Mouse (Mus musculus) cerebellum, postnatal 25 days (tissue): Measurements from ENCODE around the gene Smu1.
A peak's percentile ranks its signal among the peaks of the same experiment; 100 is the strongest.
"Not testable (repeated sequence)": the region's sequence is repeated elsewhere in the genome, so short reads cannot be mapped to it uniquely, and the experiment has no call there.

Experiments
- DNase-seq, 2 experiments: peaks; one replicate each; pipeline ENCODE4 v3.0.0; 2021; ENCODE audit warnings: mixed read lengths in 2 of 2

The Smu1 gene

DNA sequence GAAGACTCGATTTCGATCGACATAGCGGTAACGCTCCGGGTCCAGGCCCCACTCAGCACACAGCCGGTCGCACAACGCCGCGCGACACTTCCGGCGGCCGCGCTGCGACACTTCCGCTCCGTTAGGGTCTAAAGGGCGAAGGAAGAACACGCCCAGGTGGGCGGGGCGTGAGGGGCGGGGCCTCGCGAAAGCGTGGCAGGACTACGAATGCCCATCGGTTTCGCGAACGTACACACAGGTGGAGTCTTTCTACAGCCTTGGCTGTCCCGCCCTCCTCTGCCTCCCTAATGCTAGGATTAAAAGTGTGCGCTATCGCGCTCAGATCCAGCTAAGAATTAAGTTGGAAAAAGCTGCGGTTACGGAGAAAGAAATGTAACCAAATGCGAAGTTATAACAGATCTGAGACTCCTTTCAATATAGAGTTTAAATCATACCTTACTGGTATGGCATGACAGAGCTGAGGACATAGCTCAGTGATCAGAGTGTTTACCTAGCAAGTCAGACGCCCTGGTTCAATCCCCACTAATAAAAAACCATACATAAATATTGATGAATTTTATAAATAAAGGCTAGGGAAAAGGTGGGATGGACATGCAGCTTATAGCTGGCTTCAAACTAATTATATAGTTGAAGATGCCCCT, at the start of gene Smu1:
Smu1 (minus strand) TSS at position 144 of the 641 bp plus-strand sequence.
- DNase-seq = peak; percentile 99 to 100

DNA sequence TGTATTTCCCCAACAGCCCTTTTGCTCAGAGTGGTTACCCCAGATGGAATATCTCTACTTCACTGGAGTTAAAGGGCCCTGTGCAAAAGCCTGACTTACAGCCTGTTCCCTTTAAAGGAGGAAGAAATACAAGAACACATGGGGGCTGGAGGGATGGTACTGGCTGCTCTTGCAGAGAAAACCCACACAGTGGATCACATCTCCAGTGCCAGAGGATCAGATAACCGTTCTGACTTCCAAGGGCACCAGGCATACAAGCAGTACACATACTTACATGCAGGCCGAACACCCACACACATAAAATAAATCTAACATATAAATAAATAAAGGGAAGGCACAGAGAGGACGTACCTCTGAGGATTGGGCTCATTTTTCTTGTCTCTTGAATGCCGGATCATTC, 49.7 kb upstream of the Smu1 start:
- DNase-seq = no peak

DNA sequence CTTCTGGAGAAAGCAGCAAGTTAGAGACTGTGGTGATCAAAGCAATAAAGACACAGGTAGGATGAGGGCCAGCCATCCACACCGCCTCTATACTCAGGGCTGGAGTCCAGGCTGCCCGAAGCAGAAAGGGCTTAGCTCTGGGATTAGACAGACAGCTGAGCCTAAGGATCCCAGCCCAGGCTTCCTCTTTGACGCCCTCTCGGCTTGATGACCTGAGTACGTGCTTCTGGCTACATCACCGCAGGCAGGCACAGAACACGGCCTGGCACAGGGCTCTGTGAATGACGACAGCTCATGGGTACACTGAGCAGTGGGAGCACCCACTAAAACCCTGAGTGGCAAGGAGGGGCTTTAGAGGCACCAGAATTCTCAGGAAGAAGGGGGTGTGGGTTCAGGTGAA, 47.7 kb upstream of the Smu1 start:
- no peak for DNase-seq

DNA sequence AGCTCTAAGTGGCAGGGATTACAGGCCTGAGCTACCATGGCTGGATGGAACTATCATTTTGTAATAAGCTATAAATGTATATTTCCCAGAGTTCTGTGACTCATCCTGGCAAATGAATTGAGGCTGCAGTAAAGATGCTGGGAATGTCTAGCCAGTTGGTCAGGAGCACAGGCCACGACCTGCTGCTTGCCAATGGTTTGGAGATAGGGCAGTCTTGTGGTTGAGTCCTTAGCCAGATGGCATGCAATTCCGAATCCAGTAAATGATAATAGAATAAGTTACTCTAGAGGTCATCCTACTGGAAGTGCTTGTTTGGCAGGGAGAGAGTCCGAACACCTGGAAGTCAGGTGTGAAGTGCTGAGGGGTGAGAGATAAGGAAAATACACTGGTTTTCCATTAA, 45.1 kb upstream of the Smu1 start:
- no peak for DNase-seq

DNA sequence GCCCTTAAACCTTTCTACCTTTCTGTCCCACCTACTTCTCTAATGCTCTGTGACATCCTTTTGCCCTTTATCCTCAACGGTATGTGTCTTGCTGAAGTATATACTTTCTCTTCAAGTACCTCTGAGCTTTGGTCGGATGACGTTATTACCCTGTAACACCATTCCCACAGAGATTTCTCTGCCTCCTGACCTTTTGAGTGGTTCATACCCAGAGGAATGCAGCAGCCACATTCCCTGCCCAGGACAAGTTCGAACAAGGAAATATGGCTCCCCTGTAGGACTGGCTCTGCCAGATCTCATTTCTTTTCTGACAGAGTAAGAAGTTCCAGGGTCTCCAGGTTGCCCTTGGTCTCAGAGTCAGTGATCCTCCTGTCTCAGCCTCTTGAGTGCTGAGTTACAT, 44.2 kb upstream of the Smu1 start:
- DNase-seq = no peak

DNA sequence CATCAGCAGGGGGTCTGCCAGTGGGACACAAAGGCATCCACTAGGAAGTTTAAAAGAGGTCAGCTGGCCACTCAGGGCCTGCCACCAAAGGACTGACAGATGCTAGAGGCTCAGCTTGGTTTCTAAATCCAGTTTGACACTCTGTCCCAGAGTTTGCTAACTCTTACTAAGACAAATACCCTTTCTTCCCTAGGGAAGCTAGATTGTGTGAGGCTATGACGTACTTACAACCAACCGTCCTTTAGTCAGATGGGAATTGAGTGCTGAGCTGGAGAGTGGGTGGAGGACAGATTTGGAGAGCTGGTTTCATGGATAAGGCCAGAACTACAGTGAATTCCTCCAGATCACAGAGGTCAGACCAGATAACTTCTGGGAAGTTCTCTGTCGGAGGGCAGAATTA, 43.1 kb upstream of the Smu1 start:
- no peak for DNase-seq

DNA sequence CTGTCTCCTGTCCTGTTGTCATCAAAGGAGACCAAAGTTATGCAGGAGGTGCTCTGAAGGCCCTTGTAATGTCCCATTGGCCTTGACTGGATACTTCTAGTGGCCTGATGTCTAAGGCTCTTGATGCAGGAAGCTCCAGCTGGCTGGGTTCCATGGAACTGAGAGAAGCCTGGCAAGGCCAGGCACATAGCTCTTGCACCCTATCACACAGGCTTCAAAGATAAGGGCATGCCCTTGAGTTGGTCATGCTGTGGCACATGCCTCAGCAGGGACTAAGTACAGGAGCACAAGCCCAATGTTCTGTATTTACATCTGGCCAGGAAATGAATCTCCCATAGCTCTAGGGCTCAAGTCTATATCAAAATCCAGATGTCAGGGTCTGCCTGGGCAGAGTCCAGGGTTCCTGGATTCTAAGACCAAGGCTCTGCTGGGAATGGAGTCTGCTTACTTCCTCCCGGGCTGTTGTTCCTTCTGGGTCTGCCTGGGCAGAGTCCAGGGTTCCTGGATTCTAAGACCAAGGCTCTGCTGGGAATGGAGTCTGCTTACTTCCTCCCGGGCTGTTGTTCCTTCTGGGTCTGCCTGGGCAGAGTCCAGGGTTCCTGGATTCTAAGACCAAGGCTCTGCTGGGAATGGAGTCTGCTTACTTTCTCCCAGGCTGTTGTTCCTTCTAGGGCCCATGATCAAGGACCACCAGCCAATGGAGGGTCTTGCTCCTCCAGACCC, 41.3 kb upstream of the Smu1 start:
- DNase-seq = not testable (repeated sequence)

DNA sequence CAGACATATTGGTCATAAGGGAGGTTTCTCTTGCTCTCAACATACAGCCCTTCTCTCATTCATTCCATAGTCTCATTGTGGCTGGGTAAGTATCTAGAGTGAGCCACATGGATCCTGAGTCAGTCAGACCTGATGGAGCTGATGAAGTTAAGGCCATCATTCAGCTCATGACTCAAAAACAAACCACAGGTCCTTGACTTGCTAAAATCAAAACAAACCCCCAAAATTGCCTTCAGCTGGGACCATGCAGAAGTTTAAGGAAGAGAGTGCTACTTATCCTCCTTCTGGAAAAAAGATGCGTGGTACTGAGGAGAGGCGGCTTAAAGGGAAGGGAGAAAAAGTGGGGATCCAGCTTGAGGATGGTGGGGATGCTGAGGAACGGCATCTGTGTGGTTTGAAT, 38.0 kb upstream of the Smu1 start:
- no peak for DNase-seq

DNA sequence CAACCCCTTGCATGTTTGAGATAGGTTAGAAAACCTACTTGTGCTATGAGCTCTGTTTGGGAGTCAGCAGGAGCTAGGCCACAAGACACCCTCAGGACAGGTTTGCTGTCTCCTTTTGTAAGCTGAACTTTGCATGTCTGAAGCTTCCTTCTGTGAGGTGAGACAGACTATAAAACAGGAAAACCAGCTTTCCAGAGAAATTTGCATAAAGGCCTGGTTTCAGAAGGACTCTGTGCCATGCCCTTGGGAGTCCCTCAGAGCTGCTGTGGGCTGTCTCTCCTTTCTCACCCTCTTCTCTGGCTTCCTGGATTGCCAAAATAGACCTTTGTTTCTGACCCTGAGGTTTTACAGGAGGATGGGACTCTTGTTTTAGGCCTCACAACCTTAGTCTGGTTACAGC, 36.6 kb upstream of the Smu1 start:
- DNase-seq = no peak

DNA sequence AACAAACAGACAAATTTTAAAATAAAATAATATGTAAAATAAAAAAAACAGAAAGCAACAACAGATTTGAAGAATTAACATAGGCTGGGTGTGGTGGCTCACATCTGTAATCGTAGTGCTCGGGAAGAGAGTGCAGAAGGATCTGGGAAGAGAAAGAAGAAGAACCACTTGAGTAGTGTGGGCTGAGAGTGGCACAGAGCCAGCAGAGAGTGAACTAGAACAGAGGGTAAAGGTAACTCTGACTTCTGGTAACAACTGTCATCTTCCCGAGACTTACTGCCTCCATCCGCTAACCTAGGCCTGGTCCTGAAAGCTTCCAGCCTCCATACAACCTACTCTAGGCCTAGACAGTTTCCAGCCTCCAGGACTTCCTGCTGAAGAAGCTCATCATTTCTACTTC, 33.5 kb upstream of the Smu1 start:
- DNase-seq = no peak

DNA sequence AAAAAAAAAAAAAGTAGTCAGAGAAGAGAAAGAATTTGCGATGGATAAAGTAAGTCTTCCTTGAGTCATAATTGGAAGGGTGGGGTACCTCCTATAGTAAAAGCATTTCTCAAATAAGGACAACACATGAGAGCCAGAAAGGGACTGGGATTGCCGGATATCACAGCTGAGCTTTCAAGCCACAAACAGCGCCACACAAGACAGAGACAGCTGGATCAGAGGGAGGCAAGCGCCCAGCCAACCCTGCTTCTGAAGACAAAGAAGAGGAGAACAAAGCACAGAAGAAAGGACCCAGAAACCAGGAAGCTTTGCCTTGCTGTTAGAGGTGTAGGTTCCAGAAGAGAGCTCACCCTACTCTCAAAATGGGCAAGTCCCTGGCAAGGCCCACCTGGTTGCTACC, 28.9 kb upstream of the Smu1 start:
- DNase-seq = no peak

DNA sequence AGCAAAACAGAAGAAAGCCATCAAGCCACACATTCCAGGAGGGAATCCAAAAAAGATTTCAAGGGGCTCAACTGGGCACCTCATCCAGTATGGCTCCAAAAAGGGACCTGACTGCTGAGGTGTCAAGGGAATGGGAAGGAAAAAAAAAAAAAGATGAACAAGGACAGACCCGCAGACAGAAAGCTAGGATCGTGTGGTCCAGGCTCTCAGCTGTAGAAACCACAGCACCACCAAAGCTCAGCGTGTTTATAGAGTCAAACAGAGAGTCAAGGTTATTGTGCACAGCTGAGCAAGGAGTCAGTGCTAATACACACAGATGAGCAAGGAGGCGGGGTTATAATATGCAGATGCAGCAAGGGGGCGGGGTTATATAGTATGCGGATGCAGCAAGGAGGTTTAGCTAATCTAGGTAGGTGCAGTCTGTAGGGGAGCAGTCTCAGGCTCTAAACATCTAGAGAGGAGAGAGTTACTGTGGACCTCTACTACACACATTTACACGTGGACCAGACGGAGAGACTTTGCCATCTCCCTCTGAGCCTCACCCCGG, 28.0 kb upstream of the Smu1 start:
- no peak for DNase-seq

DNA sequence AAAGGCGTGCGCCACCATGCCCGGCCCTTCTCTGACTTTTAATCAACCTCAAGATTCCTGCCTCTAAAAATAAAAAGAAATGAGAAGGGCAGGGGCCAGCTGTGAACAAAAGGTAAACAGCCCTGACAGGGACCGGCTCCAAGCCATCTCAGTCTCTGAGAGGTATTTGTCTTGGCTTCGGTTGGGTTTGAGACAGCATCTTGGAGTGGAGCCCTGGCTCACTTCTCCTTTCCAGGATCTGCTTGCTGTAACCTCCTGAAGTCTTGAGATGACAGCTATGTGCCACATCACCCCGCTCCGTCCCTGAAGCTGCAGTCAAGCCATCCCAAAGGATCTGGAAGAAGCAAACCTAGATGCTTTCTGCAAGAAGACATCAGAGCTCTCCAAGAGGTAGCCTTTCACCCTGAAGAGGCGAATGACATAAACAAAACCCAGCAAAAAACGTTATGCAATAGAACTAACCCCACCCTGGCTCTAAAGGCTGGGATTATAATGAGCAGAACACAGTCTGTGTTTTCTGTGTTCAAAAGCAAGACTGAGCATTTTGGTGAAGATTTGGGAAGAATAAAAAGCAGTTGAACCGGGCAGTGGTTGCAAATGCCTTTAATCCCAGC, 26.9 kb upstream of the Smu1 start:
- DNase-seq = no peak

DNA sequence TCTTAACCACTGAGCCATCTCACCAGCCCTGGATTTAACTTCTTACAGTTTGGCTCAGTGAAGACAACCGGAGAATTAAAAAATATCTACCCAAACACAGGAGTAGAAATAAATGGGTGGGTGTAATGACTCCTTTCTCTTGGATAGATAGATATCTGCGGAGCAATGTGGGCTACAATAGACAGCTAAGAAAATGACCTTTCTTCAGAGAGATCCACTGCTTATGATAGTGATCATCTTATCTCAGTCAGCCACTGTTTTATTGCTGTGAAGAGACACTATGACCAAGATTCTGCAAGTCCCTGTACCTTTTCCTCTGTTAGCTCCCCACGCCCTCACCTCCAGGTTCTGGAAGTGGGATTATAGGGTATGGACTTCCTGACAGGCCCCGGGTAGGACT, 25.3 kb upstream of the Smu1 start:
- no peak for DNase-seq

DNA sequence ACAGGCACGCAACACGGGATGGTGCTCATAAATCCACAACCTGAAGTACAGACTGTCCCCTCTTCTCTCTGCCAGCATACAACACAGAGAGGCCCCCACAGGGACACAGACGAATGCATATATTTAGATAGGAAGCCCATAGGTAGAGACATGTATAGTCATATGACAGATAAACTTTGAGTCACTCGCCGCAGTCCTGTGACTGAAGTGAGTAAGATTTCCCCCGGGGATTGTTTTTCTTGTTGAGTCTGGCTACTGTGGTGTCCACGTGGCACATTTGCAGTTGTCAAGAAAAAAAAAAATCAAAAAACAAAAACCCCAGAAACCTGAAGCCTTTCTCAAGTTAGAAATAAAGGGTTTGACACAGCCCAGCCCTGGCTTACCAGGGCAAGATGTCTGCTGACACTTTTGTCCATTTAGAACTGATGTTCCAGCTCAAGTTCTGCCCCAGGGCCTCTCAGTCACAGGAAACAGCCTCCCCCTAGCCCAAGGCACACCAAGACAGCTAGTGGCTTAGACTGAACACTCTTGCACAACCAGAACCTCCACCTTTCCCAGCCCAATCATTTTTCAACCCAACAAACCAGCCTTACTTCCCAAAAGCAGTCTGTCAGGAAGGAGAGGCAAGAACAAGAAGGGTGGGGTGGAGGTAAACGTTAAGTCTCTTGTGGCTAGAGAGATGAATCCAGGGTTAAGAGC, 24.2 kb upstream of the Smu1 start:
- no peak for DNase-seq

DNA sequence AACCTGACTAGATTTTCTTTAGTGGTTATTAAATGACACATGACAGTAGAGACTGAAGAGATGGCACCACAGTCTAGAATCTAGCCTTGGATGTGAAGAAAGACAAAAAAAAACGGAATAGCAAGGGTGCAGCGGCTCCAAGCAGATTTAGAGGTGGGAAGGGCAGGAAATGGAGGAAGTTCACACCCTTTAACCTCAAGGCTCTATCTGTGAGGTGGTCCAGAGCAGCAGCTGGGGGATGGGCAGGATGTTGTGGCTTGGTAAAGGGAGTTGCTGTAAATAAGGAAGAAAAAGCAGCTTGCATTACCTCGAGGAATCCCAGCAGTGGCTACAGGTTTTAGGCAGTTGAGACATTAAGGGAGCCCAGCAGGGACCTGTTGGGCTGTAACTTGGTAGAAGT, 23.4 kb upstream of the Smu1 start:
- DNase-seq = no peak

DNA sequence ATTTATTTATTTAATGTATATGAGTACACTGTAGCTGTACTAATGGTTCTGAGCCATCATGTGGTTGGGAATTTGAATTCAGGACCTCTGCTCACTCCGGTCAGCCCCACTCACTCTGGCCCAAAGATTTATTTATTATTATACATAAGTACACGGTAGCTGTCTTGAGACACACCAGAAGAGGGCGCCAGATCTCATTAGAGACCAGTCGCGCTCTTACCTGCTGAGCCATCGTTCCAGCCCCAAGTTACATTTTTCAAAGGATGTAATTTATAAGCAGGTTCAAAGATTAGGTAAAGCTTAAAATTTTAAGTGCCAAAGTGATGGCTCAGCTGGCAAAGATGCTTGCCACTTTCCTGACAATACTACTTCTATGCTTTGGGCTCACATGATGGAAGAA, 20.9 kb upstream of the Smu1 start:
- peak in 1 of 2 experiments; percentile 22 for DNase-seq

DNA sequence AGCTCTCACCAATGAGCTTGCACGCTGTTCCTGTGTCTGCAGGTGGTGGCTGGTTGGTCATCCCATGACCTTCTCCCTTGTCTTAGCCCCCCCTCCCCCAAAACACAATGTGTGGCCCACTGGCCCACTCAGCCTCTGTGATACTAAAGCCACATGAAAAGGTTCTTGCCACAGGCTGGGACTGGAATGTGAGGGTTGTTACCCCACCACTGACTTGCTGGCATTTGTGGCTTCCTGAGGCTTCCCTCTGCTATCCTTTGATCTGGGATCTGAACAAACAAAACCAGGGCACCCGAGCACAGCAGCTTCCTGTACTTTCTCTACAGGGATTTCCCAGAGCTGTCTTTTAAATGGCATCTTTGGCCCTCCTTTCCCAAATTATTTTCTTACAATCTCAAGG, 19.4 kb upstream of the Smu1 start:
- no peak for DNase-seq

DNA sequence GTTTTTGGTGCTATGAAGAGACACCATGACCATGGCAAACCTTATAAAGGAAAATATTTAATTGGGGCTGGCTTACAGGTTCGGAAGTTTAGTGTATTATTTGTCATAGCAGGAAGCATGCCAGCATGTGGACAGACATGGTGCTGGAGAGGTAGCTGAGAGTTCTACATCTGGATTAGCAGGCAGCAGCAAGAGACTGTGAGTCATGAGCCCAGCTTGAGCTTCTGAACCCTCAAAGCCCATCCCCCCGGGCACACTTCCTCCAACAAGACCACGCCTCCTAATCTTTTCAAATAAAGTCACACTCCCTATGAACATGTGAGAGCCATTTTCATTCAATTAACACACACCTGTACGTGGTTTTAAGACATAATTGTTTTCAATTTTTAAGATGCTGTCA, 18.7 kb upstream of the Smu1 start:
- DNase-seq = no peak

DNA sequence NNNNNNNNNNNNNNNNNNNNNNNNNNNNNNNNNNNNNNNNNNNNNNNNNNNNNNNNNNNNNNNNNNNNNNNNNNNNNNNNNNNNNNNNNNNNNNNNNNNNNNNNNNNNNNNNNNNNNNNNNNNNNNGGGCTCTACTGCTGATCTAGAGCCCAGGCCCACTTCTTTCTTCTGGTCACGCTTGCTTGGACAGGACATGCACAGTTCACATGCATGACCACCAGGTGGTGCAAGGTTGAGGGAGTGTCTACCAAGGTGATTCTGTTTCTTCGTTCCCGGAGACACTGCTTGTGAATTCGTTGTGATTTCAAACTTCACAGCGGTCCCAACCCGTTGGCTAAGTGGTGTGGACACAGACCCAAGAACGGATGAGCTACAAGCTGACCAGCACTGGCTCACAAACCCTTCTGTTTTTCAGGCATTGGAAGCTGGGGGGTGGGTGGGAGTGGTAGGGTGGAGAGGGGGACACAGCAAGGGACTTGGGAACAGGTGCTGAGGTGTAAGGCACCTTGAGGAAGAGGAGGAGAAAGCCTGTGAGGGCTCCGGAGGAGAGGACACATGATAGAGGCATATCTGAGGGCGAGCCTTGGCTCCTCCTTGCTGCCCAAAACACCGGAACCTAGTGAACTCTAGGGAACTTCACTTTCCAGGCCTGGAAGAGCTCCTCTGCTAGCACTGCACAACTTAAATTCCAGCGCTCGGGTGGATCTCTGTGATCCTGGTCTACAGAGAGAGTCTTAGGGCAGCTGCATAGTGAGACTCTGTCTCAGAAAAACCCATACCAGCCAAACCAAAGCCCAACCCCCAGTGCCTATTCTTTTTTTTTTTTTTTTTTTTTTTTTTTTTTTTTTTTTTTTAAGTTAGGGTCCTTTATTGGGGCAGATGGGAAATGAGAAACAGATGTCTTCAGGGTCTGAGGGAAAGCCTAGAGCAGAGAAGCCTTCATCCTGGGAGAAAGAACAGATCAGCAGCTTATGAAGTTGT, 16.8 kb upstream of the Smu1 start:
- peak; percentile 63 to 82 for DNase-seq

DNA sequence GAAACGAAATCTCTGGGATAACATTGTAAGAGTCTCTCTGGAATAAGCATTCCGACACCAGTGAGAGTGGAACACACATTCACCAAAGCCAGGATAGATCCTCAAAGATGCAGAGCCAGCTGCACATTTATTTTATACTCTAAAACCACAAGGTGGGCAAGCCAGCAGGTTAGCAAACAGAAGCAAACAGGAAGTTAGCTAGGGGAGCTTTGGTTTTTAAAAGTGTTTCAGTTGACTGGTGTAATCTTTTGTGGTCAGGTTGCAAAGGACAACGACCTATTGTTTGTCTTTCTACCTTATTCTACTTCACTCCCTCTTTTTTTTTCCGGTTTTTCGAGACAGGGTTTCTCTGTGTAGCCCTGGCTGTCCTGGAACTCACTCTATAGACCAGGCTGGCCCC, 2.2 kb upstream of the Smu1 start:
- no peak for DNase-seq

DNA sequence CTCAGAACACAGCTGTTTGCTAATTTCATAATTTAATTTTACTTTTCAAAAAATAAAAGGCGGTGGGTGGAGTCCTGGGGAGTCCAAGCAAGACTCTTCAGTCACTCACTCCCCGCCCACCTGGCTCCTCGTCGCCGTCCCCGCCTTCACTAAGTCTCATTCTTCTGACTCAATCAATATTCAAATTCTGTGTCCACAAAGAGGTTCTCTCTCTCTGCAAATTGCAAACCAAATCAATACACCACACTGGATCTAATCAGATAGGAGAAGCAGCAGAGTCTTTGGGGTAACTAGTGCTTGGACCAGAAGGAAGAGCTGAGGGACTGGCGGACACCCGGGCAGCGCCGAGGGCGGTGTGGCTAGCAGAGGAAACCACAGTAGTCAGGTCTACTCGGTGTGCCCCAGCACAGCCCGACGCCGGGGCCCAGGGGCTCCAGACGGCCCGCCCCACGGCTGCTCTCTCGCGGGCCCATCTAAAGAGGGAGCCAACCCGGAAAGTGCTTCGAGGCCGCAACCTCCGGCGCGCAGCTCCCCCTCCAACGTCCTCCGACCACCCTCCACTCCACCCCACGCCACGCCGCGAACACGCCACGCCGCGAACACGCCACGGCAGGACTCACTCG, 455 bp downstream of the Smu1 start:
- DNase-seq = no peak
